Mouse (Mus musculus) layer of hippocampus, adult 2 months (tissue): ENCODE results near the gene Mad2l2. TPM values are rescaled to one million over a fixed set of nuclear protein-coding genes. Genes with fewer than 3 reads are reported as not detected.

Source experiments
- DNase-seq, 2 experiments: peaks; one replicate each; pipeline ENCODE4 v3.0.0; 2022; ENCODE audit warnings: low spot score in 2 of 2
- H3K27ac ChIP-seq: fragments of 200-600 bp; 2 replicates; pipeline ENCODE4 v1.8.1; 2022
- H3K4me3 ChIP-seq: fragments of 200-600 bp; 2 replicates; pipeline ENCODE4 v1.8.1; 2022; ENCODE audit warnings: mild to moderate bottlenecking
- CTCF ChIP-seq: fragments of 200-600 bp; conservative IDR thresholded peaks from 2 replicates; pipeline ENCODE4 v1.8.1; 2022; ENCODE audit warnings: antibody characterized with exemption, mild to moderate bottlenecking, moderate library complexity
- total RNA-seq, 2 experiments: library from RNA; stranded (reverse); gene quantifications; 2 replicates each; pipeline ENCODE4 v1.2.3; 2021

Mad2l2 gene
- total RNA-seq, 2 experiments from 2014 or later = 13.8 to 14.5 TPM

GRCm38 (mm10) chr4:148158436-148159348 lies 28.5 kb downstream of the Mad2l2 start:
- peak overlapping the region; percentile 97 for H3K27ac ChIP-seq
- DNase-seq = peak in 1 of 2 experiments; percentile 47
- H3K4me3 ChIP-seq = peak overlapping the region; percentile 90
- no peak for TF ChIP-seq CTCF

GRCm38 (mm10) chr4:148159544-148160435 lies 29.6 kb downstream of the Mad2l2 start:
- DNase-seq = peak; percentile 99
- H3K4me3 ChIP-seq = peak overlapping the region; percentile 90
- peak; percentile 51 for TF ChIP-seq CTCF
- peak overlapping the region; percentile 97 for H3K27ac ChIP-seq

GRCm38 (mm10) chr4:148160436-148161390 lies 30.5 kb downstream of the Mad2l2 start, which contains the start of the genes Fbxo44 and Fbxo2:
TSS of gene Fbxo44 (minus strand) at chr4:148160482.
TSS of gene Fbxo2 (plus strand) at chr4:148160621.
- peak within 1 kb of the TSS; percentile 90 for H3K4me3 ChIP-seq
- TF ChIP-seq CTCF = no peak
- DNase-seq = peak in 1 of 2 experiments; percentile 48
- H3K27ac ChIP-seq = peak within 1 kb of the TSS; percentile 97

- peak overlapping the region; percentile 76 for H3K27ac ChIP-seq
- peak; percentile 76 to 80 for DNase-seq
- peak overlapping the region; percentile 40 for H3K4me3 ChIP-seq
- peak; percentile 86 for TF ChIP-seq CTCF
Observed at GRCm38 (mm10) chr4:148164002-148164439, 33.8 kb downstream of the Mad2l2 start.

GRCm38 (mm10) chr4:148164461-148164860 lies 34.3 kb downstream of the Mad2l2 start:
- no peak for TF ChIP-seq CTCF
- H3K4me3 ChIP-seq = peak overlapping the region; percentile 40
- H3K27ac ChIP-seq = peak overlapping the region; percentile 76
- DNase-seq = no peak

GRCm38 (mm10) chr4:148165551-148165950 lies 35.4 kb downstream of the Mad2l2 start:
- DNase-seq = no peak
- Histone ChIP-seq H3K27ac (peak overlapping the region; percentile 90), H3K4me3 (peak overlapping the region; percentile 37)
- TF ChIP-seq CTCF = no peak

- Histone ChIP-seq H3K4me3 (peak overlapping the region; percentile 37; the same call in 1 of the 2 replicates), H3K27ac (peak overlapping the region; percentile 90)
- peak; percentile 77 to 90 for DNase-seq
- no peak for TF ChIP-seq CTCF
Observed at GRCm38 (mm10) chr4:148166431-148166830, 36.2 kb downstream of the Mad2l2 start.

GRCm38 (mm10) chr4:148166986-148167385 lies 36.8 kb downstream of the Mad2l2 start:
- DNase-seq = peak in 1 of 2 experiments; percentile 77
- peak; percentile 70 for TF ChIP-seq CTCF
- Histone ChIP-seq H3K4me3 (peak overlapping the region; percentile 13; the same call in 1 of the 2 replicates), H3K27ac (peak overlapping the region; percentile 90)

- peak in 1 of 2 experiments; percentile 69 for DNase-seq
- TF ChIP-seq CTCF = peak; percentile 87
- Histone ChIP-seq H3K4me3 (no peak overlapping the region), H3K27ac (no peak overlapping the region)
Observed at GRCm38 (mm10) chr4:148168287-148168686, 38.1 kb downstream of the Mad2l2 start.

GRCm38 (mm10) chr4:148169586-148169985 lies 39.4 kb downstream of the Mad2l2 start:
- Histone ChIP-seq H3K4me3 (no peak overlapping the region), H3K27ac (no peak overlapping the region)
- no peak for TF ChIP-seq CTCF
- DNase-seq = no peak

GRCm38 (mm10) chr4:148170842-148171241 lies 40.7 kb downstream of the Mad2l2 start:
- Histone ChIP-seq H3K27ac (no peak overlapping the region), H3K4me3 (no peak overlapping the region)
- TF ChIP-seq CTCF = peak; percentile 100
- peak in 1 of 2 experiments; percentile 77 for DNase-seq
